Mouse (Mus musculus): ENCODE measurements around the gene Syne1.

DNA sequence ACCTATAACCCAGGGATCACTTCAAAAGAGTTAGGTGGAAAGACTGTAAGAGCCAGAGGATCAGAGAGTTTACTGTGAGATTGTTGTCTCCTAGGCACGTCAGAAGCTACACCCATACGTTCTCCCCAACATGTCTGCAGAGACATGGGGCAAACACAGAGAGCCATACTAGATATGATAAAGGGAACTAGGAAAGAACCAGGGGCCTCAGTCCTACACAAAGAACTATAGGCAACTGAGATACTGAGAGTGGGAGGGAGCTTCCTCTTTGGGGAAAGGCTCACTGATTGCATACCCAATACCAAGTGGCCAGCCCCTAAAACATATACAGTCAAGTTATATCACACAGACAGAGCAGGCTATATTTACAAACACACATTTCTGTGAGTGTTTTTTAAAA, 491.3 kb downstream of the Syne1 start:
- TF ChIP-seq CTCF (IDR thresholded peaks at IDR 0.05) = no peak
- no peak for TF ChIP-seq EP300 (IDR thresholded peaks at IDR 0.05)
